Mouse (Mus musculus) embryonic facial prominence, embryonic 12.5 days (tissue): ENCODE results near the gene Cped1. TPM values are rescaled to one million over a fixed set of nuclear protein-coding genes. Genes with fewer than 3 reads are reported as not detected.

Experiments
- ATAC-seq: fragments of 200-750 bp; cut with Nextera tagmentation; 2 replicates; pipeline ENCODE4 v1.8.0; 2017; ENCODE audit not compliant: insufficient number of reproducible peaks, insufficient read depth, low FRiP score, low TSS enrichment
- H3K27ac ChIP-seq: fragments of 300-500 bp; sonication (generic); 2 replicates; pipeline ENCODE4 v1.5.1; 2016; ENCODE audit warnings: mild to moderate bottlenecking
- H3K27me3 ChIP-seq: fragments of 300-500 bp; sonication (generic); 2 replicates; pipeline ENCODE4 v1.6.1; 2016; ENCODE audit warnings: mild to moderate bottlenecking, moderate library complexity
- H3K36me3 ChIP-seq: fragments of 300-500 bp; sonication (generic); 2 replicates; pipeline ENCODE4 v1.6.1; 2016; ENCODE audit warnings: mild to moderate bottlenecking
- H3K4me1 ChIP-seq: fragments of 300-500 bp; sonication (generic); 2 replicates; pipeline ENCODE4 v1.6.1; 2016
- H3K4me2 ChIP-seq: fragments of 300-500 bp; sonication (generic); replicated peaks from 2 replicates; pipeline ENCODE4 v1.6.1; 2016; ENCODE audit warnings: mild to moderate bottlenecking, moderate library complexity
- H3K4me3 ChIP-seq: fragments of 300-500 bp; sonication (generic); 2 replicates; pipeline ENCODE4 v1.5.1; 2016; ENCODE audit warnings: mild to moderate bottlenecking
- H3K9ac ChIP-seq: fragments of 300-500 bp; sonication (generic); 2 replicates; pipeline ENCODE4 v1.6.1; 2016; ENCODE audit warnings: mild to moderate bottlenecking, moderate library complexity
- H3K9me3 ChIP-seq: fragments of 300-500 bp; sonication (generic); 2 replicates; pipeline ENCODE4 v1.6.1; 2016; ENCODE audit warnings: mild to moderate bottlenecking, moderate library complexity
- WGBS: fragments of 180-500 bp; shearing (Covaris S2); methylation state at CpG from one replicate; pipeline ENCODE4 v1.1.7; 2016; 5-methylcytosine and 5-hydroxymethylcytosine counted together
- polyA plus RNA-seq: library from polyadenylated mRNA; unstranded; fragments of >200 nt; fragmentation: Nextera tagmentation; extraction: Ambion mirVana; gene quantifications from 2 replicates; pipeline ENCODE4 v1.2.1, GENCODE M21; 2016

The Cped1 gene
- polyA plus RNA-seq, 1 experiment from 2014 or later: 35.9 TPM

DNA sequence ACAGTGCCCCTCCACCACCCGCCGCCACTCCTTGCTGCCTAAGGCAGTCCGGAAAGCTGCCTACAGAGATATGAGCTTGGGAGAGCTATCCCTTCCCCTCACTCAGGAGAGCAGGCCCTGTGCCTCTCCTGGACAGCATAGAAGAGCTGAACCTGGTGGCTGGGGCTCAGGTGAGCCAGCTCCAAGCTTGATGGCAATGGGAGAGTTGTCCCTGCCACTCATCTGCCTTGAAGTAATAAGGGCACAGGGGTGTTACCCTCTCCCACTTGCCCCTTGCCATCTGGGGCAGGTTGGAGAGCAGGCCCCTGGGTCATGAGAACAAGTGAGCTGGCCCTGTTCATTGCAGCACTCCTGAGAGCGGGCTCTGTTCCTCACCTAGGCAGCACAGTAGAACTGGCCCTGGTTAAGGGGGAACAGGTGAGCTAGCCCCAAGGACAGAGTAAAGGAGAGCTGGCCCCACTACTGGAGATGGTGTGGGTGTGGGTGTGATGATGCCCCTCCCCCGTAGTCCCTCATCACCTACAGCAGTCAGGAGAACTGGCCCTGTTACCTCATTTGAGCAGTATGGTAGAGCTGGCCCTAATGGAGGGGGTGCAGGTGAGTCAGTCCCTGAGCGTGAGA lies 28.7 kb downstream of the Cped1 start:
- H3K4me2 ChIP-seq: no peak overlapping the region
- 92% methylated on average over 6 of the region's 6 CpGs for WGBS
- no peak overlapping the region for H3K4me3 ChIP-seq
- no peak overlapping the region for H3K27ac ChIP-seq
- no peaks in the 10 kb centered on the region for H3K36me3 ChIP-seq
- no peaks in the 10 kb centered on the region for H3K9me3 ChIP-seq
- no peaks in the 10 kb centered on the region for H3K27me3 ChIP-seq
- H3K9ac ChIP-seq: no peak overlapping the region
- ATAC-seq: 0 out of 2 replicates have a peak, but pooled peaks have one; percentile 55
- H3K4me1 ChIP-seq: peaks cover 15% of the 10 kb centered on the region; the same call in 1 of the 2 replicates

DNA sequence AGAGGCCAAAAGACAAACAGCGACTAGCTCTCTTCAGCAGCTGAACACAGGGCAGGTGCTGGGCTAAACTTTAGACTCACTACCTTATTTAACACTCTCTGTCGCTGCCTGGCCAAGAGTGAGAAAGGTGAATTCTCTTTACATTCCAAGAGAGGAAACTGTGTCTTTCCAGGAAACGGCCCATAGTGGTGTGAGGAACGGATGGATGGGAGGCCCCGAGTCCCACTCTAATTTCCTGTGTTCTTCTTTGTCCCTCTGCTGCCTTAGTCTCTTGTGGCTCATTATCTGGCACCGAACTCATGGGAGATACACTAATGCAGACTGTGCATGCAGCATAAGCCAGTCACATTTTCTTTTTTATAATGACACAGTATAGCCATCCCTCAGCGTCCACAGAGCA lies 31.9 kb downstream of the Cped1 start:
- Histone ChIP-seq H3K9me3 (no peaks in the 10 kb centered on the region), H3K36me3 (no peaks in the 10 kb centered on the region), H3K27me3 (no peaks in the 10 kb centered on the region), H3K4me1 (peaks cover 29% of the 10 kb centered on the region), H3K4me2 (no peak overlapping the region), H3K4me3 (no peak overlapping the region), H3K9ac (no peak overlapping the region), H3K27ac (no peak overlapping the region)
- WGBS: 65% methylated on average over 7 of the region's 7 CpGs
- no peak for ATAC-seq

DNA sequence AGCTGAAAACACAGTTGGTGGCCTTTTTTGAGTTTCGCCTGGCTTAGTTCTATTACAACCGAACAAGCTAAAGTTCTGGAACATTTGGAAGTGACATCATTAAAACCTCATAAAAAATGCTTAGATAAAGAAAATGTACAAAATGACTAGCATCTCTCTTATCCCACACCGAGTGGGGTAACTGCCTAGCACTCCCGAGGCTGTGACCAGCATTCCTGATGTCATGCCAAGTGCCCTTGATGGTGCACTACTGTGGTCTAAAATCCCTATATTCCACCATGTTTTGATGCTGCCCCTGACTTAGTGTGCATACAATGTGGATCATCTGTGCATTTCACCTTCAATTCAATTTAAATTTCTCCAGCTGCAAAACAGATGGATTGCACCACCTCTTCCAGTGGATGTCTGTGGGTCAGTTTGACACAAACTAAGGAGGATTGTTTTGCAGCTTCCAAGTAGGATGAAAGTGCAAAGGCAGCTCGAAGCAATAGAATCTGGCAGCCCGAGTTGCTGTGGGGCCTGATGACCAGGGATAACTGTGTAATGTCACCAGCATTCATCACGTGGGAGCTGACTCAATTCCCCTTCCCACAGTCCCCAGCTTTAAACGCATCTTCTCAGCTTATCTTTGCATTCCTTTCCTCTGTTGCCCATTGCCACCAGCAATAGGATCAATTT lies 33.2 kb downstream of the Cped1 start:
- Histone ChIP-seq H3K4me2 (no peak overlapping the region), H3K27ac (0 out of 2 replicates have a peak overlapping the region, but pooled peaks have one; percentile 1), H3K36me3 (no peaks in the 10 kb centered on the region), H3K4me3 (no peak overlapping the region), H3K27me3 (no peaks in the 10 kb centered on the region), H3K9ac (no peak overlapping the region), H3K4me1 (peaks cover 29% of the 10 kb centered on the region), H3K9me3 (no peaks in the 10 kb centered on the region)
- no peak for ATAC-seq
- WGBS: 47% methylated on average over 8 of the region's 8 CpGs

DNA sequence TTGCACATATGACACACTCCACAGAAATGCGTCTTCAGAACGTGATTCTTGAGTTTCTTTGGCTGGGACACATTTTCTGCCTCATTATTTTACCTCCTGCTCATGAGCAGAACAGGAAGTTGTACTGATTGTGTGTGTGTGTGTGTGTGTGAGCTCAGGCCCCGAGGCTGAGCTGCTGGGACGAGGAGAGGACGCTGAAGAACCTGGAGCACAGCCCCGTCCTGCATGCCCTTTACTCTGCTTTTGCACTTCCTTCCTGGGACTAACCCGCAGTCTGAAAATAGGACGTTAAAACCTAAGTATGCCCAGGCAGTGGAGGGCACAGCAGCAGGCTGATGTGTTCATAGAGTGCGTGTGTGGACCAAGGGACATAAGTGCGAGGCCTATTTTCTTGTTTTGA lies 33.9 kb downstream of the Cped1 start:
- H3K4me1 ChIP-seq: peaks cover 34% of the 10 kb centered on the region
- H3K9me3 ChIP-seq: no peaks in the 10 kb centered on the region
- no peaks in the 10 kb centered on the region for H3K36me3 ChIP-seq
- no peak overlapping the region for H3K9ac ChIP-seq
- peak overlapping the region; percentile 63; the same call in 1 of the 2 replicates for H3K27ac ChIP-seq
- no peaks in the 10 kb centered on the region for H3K27me3 ChIP-seq
- no peak overlapping the region for H3K4me3 ChIP-seq
- WGBS: 26% methylated on average over 10 of the region's 10 CpGs
- H3K4me2 ChIP-seq: no peak overlapping the region
- no peak for ATAC-seq

DNA sequence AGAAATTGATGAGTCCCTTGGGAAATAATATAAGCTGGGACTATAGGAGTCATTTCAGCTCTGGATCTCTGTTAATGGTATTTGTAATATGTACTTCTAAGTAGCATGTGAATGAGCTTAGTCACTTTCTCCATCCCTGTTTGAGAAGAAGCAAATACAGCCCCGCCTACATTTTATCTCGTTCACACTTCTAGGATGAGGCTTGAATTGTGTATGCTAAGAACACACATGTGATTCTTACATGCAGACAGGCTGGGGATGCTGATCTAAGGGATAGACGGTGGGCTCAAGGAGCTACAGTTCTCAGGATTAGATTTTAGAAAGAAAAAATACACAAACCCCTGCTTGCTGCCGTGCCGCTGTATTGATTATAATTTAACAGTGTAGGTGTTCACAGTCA lies 35.0 kb downstream of the Cped1 start:
- H3K27ac ChIP-seq: no peak overlapping the region

DNA sequence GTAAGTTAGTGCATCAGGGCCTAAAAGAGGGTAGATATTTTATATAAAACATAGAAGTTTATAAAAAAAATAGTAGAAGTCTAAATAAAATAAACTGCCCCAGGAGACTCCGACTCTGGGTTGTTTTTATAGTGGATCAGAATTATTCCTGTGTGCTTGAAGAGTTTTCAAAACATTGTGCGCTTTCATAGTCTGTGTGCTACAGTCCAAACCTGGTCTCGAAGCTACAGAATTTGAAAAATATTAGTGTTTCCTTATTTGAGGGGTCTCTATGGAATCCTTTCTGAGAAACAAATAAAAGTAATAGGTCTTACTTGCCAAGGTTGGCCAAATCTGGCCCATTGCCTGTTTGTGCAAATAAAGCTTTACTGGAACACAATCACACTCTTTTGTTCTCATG lies 35.6 kb downstream of the Cped1 start:
- Histone ChIP-seq H3K27me3 (no peaks in the 10 kb centered on the region), H3K36me3 (no peaks in the 10 kb centered on the region), H3K4me2 (no peak overlapping the region), H3K9me3 (no peaks in the 10 kb centered on the region), H3K9ac (no peak overlapping the region), H3K4me3 (no peak overlapping the region), H3K27ac (no peak overlapping the region), H3K4me1 (peaks cover 43% of the 10 kb centered on the region)
- ATAC-seq: no peak
- WGBS: 73% methylated on average over 3 of the region's 3 CpGs

More for the DNA sequence above, 35.0 kb downstream of the Cped1 start:
- ATAC-seq: no peak
- Histone ChIP-seq H3K4me3 (no peak overlapping the region), H3K4me2 (no peak overlapping the region), H3K9me3 (no peaks in the 10 kb centered on the region), H3K9ac (no peak overlapping the region), H3K27me3 (no peaks in the 10 kb centered on the region), H3K4me1 (peaks cover 40% of the 10 kb centered on the region), H3K36me3 (no peaks in the 10 kb centered on the region)
- 73% methylated on average over 5 of the region's 5 CpGs for WGBS

DNA sequence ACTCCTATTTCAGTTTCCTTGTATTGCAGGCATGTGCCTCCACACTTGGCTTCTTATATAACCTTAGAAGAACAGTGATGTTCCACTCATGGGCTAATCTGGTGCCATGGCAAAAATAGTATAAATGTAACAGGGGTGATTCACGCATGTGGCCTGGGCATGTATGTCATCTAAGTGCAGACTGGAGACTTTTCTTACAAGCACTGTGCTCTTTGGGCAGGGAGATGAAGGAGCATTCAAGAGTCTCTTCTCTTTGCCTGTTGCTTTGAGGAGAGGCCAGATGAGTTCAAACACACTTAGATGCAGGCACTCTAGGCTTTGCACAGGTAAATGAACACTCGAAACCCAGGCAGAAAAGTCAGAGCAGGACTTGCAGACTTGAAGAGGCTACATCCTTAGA lies 38.5 kb downstream of the Cped1 start:
- no peak for ATAC-seq
- H3K27me3 ChIP-seq: no peaks in the 10 kb centered on the region
- H3K9ac ChIP-seq: no peak overlapping the region
- H3K4me1 ChIP-seq: peaks cover 34% of the 10 kb centered on the region
- no peaks in the 10 kb centered on the region for H3K36me3 ChIP-seq
- H3K4me2 ChIP-seq: no peak overlapping the region
- H3K9me3 ChIP-seq: no peaks in the 10 kb centered on the region
- H3K4me3 ChIP-seq: no peak overlapping the region
- peak overlapping the region; percentile 54 for H3K27ac ChIP-seq
- WGBS: 67% methylated on average over 2 of the region's 2 CpGs

DNA sequence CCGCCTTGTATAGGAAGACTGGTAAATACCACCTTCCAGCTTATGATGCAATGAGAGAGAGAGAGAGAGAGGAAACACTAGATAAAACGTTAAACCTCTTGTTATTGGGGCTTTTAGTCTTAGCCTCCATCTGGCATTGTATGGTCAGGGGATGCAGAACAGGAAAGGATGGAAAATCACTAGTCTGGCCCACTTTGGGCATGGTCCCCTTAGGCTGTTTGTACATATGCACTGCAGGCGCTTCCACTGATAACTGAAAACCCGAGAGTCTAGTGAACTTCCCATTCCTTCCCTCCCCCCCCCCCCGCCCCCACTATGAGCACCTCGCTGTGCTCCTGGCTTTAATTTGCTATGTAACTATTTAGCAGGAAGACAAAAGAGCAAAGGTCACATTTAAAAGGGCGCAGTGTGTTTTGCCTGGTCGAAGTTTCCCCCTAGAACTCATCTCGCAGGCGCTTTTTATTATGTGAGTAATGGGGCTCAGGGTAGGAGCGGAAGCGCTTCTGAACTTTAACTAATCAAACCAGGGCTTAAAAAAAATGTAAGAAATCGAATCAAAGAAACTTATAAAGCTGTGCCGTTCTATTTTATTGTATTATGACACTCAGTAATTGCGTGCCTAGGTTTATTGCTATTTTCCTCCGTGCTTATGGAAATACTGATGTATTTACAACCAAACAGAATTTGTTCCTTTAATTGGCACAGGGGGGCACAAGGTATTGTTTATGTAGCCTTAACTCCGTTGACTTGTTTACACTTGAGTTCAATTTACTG lies 40.1 kb downstream of the Cped1 start:
- peak; percentile 58; the same call in 1 of the 2 replicates for ATAC-seq
- H3K9ac ChIP-seq: peak overlapping the region; percentile 15; the same call in 1 of the 2 replicates
- H3K36me3 ChIP-seq: no peaks in the 10 kb centered on the region
- peak overlapping the region; percentile 44 for H3K4me2 ChIP-seq
- H3K27ac ChIP-seq: peak overlapping the region; percentile 91
- no peaks in the 10 kb centered on the region for H3K9me3 ChIP-seq
- H3K27me3 ChIP-seq: no peaks in the 10 kb centered on the region
- peaks cover 20% of the 10 kb centered on the region; the same call in 1 of the 2 replicates for H3K4me1 ChIP-seq
- H3K4me3 ChIP-seq: peak overlapping the region; percentile 19
- WGBS: 3% methylated on average over 17 of the region's 17 CpGs

DNA sequence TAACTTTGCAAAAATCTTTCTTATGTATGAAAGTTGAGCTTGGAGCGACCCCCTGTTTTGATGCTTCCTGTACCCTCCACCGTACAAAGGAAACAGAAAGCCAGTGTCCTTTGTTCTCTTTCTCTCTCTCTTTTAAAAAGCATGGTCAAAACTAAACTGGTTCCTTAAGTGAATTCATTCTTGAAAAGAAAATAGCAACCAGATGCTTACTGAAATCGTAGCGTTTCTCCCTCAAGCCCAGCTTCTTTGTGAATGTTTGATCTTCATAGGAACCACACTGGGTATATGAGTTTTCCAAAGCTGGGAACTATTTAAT lies 40.6 kb downstream of the Cped1 start:
- Histone ChIP-seq H3K36me3 (no peaks in the 10 kb centered on the region), H3K27ac (peak overlapping the region; percentile 91), H3K9ac (0 out of 2 replicates have a peak overlapping the region, but pooled peaks have one; percentile 15), H3K4me2 (peak overlapping the region; percentile 44), H3K4me1 (peaks cover 17% of the 10 kb centered on the region; the same call in 1 of the 2 replicates), H3K4me3 (peak overlapping the region; percentile 19), H3K27me3 (no peaks in the 10 kb centered on the region), H3K9me3 (no peaks in the 10 kb centered on the region)
- 4% methylated on average over 4 of the region's 4 CpGs for WGBS
- ATAC-seq: no peak

DNA sequence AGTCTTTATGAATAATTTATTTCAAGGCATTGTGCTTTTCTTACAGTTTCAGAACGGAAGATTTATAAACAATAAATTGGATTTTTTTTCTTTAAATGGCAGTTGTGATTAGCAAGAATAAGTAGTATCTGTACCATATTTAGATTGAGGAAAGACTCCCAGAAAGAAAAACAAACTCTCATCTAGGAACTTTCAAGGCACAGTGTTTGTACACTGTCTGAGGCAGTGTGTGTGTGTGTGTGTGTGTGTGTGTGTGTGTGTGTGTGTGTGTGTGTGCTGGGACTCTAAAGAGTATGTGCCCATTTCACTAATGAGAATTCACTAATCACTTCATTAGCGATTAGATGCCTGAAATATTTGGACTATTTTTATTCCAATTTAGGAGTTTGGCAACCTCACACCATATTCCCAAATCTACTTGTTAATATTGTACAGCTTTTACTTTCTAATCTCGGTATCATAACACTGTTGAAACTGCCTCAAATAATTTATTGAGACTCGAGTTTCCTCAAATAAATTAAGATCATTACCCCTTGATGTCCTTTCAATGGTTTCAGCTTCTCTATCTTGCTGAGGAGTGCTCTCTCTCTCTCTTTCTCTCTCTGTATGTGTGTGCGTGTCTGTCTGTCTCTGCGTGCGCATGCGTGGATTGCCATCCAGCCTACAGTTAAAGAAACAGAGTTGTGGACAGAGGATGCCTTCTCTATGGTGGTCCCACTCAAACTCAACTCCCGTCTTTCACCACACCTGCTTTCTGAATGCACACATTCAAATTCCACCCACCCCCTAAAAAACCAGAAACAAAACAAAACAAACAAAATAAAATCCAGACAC lies 41.3 kb downstream of the Cped1 start:
- WGBS: 41% methylated on average over 9 of the region's 9 CpGs
- Histone ChIP-seq H3K9ac (no peak overlapping the region), H3K36me3 (no peaks in the 10 kb centered on the region), H3K4me3 (no peak overlapping the region), H3K4me1 (peaks cover 17% of the 10 kb centered on the region; the same call in 1 of the 2 replicates), H3K27ac (peak overlapping the region; percentile 87), H3K9me3 (no peaks in the 10 kb centered on the region), H3K27me3 (no peaks in the 10 kb centered on the region), H3K4me2 (peak overlapping the region; percentile 24; the same call in 1 of the 2 replicates)
- ATAC-seq: no peak

DNA sequence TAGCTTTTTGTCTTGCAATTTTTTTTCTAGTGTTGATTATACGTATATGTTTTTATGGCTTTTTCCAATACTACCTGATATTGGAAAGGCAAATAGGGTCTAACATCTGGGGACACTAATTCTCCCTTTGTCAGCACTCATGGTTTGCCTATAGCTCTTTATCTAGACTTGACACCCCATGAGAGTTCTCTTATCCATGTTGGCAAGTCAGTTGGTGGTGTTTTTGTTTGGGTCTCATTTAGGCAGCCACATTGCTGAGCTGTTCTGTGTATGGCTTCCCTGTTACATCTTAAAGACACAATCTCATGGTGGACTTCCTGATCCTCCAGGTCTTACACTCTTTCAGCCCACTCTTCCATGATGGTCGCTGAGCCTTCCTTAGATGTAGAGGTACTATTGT lies 42.1 kb downstream of the Cped1 start:
- no peaks in the 10 kb centered on the region for H3K36me3 ChIP-seq
- no peaks in the 10 kb centered on the region for H3K27me3 ChIP-seq
- no peak overlapping the region for H3K4me3 ChIP-seq
- peaks cover 17% of the 10 kb centered on the region; the same call in 1 of the 2 replicates for H3K4me1 ChIP-seq
- no peak overlapping the region for H3K9ac ChIP-seq
- H3K27ac ChIP-seq: no peak overlapping the region
- 82% methylated on average over 2 of the region's 2 CpGs for WGBS
- no peaks in the 10 kb centered on the region for H3K9me3 ChIP-seq
- no peak overlapping the region for H3K4me2 ChIP-seq
- ATAC-seq: no peak
